Mouse (Mus musculus): ENCODE results near the gene Atcay. TPM values are rescaled to one million over a fixed set of nuclear protein-coding genes. Genes with fewer than 3 reads are reported as not detected.

Atcay gene
- total RNA-seq, 2 experiments from 2014 or later = 0.24 to 0.30 TPM

DNA sequence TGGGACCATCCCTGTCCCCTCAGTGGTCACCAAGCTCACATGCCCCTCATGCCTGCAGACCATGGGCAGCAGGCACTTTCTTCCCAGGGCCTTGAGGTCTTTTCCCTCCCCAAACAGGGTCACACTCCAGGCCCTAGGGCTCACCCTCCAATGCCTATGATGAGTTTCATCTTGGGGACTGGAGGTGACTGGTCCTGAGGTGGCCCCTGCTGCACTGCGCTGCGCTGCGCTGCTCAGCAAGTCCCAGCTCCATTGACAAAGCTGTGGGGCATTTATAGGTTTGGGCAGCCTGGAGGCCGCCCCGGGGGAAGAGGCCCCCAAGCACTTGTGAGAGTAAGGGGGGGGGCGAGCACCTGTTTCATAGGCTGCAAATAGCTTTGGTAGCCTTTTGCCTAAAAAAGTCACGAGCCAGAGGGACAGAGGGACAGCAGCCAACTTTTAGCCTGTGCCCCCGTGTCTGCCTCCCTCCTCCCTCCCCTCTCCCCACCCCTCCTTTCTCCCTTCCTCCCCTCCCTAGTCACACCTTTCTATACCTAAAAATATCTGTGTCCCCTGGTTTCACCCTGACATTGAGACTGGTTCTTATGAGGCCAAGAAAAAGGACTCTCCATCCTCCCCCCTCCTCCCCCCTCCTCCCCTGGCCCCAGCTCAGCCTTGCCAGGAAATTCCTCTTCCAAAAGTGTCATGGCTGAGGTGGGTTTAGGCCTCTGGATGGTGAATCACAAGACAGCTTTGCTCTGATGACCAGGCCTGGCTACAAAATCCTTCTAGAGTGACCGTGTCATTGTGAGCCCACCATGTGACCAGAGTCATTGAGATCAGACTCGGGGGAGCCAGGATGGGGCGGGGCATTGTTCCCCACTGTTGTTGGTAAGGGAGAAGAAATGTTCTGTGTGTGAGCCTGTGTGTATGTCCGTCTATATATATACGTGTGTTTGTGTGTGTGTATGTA lies 28.6 kb downstream of the Atcay start, which contains the start of gene Nmrk2:
Gene Nmrk2, minus strand, starts transcription at position 245 of the 952 bp plus-strand sequence.
- intact Hi-C loops (cut with DNase I) = no loop called here
- DNase-seq = peak; percentile 77 to 82

DNA sequence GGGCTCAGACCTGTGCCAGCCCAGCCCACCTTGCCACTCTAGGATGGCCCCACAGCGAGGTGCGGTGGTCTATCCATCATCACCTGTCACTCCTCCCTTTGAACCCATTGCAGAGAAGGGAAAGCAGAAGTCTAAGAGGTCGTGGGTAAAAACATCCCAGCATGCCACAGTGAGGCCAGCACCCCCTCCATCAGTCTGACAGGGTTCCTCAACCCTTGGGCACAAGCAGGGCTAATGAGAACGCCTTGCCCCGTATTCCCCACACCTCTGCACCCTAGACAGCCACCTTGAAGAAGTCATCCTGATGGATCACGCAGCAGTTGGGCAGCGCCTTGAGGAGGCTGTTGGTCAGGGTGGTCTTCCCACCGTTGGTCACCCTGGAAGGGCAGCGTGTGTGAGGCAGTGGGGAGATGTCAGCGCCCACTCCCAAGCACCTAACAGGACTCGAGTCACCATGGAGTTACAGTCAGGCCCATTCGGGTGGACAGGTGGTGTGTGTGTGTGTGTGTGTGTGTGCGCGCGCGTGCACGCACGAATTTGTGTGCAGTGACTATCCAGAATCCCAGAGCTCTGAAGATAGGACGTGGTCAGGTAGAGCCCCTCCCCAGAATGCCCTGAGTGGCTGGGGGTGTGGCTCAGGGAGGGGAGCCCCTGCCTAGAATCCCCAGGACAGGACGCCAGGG lies 29.9 kb downstream of the Atcay start:
- DNase-seq = peak; percentile 41 to 48
- intact Hi-C loops (cut with DNase I) = no loop called here

DNA sequence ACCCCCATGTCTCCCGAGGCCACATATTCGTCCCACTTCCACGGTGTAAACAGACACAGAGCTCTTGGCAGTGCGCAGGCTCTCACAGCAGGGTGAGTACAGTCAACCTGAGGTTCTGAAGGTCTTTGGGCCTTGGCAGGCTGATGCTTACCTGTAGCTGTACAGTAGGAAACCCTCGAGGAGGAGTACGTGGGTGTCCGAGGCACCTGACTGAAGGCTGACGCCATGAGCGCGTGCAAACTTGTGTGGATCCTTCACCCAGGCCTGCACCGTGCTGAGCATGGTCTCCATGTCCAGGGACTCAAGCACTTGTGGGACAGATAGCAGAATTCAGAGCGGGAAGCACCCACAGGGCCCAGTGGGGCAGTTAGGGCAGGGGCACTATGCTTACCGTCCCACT lies 30.5 kb downstream of the Atcay start:
- intact Hi-C loops (cut with DNase I) = no loop called here
- DNase-seq = peak in 1 of 2 experiments; percentile 46

GRCm38 (mm10) chr10:81198990-81199389 lies 31.6 kb downstream of the Atcay start:
- DNase-seq = peak in 1 of 2 experiments; percentile 40
- intact Hi-C loops (cut with DNase I) = loop anchor here (1.0 to 5.0 kb wide), 2 partner anchors 19 to 248 kb away; no protein-coding TSS in a partner anchor

DNA sequence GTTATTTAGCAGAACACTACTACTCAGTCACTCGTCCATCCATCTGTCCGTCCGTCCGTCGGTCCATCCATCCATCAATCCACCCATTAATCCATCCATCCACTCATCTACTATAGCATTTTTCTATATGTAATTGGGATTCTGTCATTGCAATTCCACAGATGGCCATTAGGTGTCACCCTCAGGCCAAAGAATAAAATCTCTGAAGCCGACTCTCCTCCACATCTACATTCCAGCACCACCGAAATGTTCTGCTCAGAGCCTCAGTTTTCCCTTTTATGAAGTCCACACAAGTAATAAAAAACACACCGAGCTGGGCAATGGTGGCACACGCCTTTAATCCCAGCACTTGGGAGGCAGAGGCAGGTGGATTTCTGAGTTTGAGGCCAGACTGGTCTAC lies 32.4 kb downstream of the Atcay start:
- peak; percentile 79 to 82 for DNase-seq
- intact Hi-C loops (cut with DNase I) = loop anchor here (1.0 to 5.0 kb wide), 2 partner anchors 20 to 249 kb away; no protein-coding TSS in a partner anchor

DNA sequence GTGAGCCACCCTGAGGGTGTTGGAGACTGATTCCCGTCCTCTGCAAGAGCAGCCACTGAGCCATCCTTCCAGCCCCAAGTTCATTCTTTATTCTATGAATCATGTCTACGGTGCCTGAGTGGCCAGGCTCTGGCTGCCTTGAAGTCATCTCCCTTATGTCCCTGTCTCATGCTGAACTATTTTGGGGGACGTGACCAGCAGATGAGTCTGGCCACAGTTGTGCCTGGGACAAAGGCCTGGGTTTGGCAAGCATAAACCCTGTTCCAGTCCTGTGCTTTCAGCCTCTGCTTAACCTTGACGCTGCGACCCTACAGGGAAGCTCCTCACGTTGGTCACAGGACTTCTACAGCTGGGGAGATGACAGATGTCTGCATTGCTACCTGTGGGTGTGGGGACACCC lies 33.3 kb downstream of the Atcay start:
- intact Hi-C loops (cut with DNase I) = loop anchor here (5.0 kb wide), 1 partner anchor 250 kb away; no protein-coding TSS in a partner anchor
- DNase-seq = peak; percentile 58 to 71

DNA sequence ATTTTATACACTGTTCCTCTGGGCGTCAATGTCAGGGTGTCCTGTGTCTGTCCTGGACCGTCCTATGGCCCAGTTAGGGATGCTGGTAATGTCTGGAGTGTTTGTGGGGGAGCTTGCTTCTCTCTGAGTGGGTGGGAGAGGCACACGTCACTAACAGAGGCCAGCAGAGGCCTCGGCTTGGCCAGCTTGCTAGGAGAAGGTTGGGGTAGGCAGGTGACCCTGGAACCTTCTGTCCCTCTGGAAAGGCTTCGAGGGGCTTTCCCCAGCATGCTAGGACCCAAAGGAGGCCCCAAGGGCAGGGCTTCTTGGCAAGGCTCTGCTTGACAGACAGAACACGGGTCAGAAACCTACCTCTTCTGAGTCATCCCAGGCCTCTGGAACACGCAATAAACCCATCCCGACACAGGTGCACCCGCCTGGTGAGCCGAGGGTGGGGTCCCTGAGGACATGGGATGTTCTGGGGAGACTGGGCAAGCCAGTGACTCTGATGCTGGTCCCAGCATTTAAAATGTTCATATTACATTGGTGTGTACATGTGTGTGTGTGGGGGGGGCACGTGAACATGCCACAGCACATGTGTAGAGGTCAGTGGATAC lies 34.1 kb downstream of the Atcay start:
- peak; percentile 68 to 71 for DNase-seq
- intact Hi-C loops (cut with DNase I) = loop anchor here (5.0 kb wide), 1 partner anchor 251 kb away; no protein-coding TSS in a partner anchor

- DNase-seq = peak; percentile 32 to 55
- intact Hi-C loops (cut with DNase I) = loop anchor here (5.0 kb wide), 1 partner anchor 252 kb away; no protein-coding TSS in a partner anchor
Observed at GRCm38 (mm10) chr10:81195300-81195699, 35.3 kb downstream of the Atcay start.

- intact Hi-C loops (cut with DNase I) = no loop called here
- peak; percentile 82 to 83 for DNase-seq
Observed at GRCm38 (mm10) chr10:81193991-81194774, 36.5 kb downstream of the Atcay start.

- peak; percentile 66 to 76 for DNase-seq
- intact Hi-C loops (cut with DNase I) = no loop called here
Observed at GRCm38 (mm10) chr10:81192968-81193501, 37.6 kb downstream of the Atcay start.

DNA sequence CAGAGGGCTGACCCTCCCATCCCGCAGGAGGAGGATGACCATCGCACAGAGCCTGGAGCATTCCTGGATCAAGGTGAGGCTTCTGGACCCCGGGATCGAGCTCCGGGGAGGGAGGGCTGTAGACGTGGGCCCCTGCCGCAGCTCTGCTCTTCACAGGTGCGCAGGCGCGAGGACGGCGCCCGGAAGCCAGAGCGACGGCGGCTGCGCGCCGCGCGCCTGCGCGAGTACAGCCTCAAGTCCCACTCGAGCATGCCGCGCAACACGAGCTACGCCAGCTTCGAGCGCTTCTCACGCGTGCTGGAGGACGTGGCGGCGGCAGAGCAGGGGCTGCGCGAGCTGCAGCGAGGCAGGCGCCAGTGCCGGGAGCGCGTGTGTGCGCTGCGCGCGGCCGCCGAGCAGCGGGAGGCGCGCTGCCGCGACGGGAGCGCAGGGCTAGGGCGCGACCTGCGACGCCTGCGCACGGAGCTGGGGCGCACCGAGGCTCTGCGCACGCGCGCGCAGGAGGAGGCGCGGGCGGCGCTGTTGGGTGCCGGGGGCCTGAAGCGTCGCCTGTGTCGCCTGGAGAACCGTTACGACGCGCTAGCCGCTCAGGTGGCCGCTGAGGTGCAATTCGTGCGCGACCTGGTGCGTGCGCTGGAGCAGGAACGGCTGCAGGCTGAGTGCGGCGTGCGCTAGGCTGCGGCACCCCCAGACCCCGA lies 38.2 kb downstream of the Atcay start:
- DNase-seq = peak; percentile 87 to 90
- intact Hi-C loops (cut with DNase I) = no loop called here

GRCm38 (mm10) chr10:81191342-81191982 lies 39.2 kb downstream of the Atcay start:
- peak; percentile 33 to 47 for DNase-seq
- intact Hi-C loops (cut with DNase I) = no loop called here

DNA sequence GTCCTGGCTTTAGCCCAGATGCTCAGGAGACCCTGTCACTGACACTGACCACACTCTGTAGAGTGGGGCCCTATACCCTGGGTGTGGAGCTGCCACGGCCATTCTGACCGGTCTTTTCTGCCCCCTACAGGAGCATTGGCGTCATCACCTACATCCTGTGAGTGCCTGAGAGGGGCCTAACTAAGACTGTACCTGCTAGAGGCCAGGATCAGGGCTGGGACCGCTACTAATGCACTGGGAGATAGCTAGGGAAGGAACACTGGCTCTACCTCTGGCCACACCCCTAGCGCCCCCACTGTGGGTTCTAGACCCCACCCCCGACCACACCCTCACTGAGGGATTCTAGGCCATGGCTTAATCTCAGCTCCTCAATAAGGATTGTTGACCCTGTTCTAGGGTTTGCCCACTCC lies 39.7 kb downstream of the Atcay start:
- intact Hi-C loops (cut with DNase I) = no loop called here
- DNase-seq = no peak

DNA sequence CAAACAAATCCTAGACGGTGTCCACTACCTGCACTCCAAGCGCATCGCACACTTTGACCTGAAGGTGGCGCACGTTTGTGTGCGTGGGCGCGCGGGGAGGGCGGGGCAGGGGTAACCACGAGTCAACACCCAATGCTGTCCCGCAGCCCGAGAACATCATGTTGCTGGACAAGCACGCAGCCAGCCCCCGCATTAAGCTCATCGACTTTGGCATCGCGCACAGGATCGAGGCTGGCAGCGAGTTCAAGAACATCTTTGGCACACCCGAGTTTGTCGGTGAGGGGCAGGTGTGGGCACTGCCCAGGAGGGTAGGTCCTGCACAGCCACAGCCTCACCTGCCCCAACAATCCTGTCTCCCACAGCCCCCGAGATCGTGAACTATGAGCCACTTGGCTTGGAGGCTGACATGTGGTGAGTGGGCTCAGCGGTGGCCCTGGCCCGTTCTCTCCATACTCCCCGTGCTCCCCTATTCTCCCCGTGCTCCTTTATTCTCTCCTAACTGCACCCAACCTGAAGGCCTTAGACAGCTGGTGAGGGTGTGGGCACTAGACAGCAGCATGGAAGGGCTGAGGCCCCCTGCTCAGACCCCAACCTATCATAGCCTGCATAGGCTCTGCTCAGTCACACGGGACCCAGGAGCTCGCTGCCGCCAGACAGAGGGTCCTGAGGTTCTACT lies 40.3 kb downstream of the Atcay start:
- DNase-seq = peak in 1 of 2 experiments; percentile 61
- intact Hi-C loops (cut with DNase I) = no loop called here

- intact Hi-C loops (cut with DNase I) = no loop called here
- no peak for DNase-seq
Observed at GRCm38 (mm10) chr10:81189821-81190220, 40.8 kb downstream of the Atcay start.

GRCm38 (mm10) chr10:81187161-81187560 lies 43.5 kb downstream of the Atcay start:
- no peak for DNase-seq
- intact Hi-C loops (cut with DNase I) = no loop called here

DNA sequence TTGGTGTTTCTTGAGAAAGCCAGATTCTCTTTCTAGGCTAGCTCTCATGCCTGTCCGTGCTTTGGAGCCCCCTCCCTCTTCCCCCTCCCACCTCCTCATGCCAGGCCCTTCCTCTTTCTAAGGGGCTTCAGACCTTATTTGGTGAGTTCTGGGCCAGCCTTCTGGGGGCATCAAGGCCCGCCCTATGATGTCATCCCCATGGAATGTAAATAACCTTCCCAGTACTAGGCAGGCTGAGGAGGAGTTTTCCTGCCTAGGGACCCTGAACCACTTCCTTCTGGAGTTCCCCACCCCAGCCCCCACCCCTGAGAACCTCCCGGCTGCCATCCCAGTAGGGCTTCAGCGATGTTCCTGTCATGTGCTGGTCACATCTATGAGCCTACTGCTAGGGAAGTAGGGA lies 45.9 kb downstream of the Atcay start:
- no peak for DNase-seq
- intact Hi-C loops (cut with DNase I) = no loop called here

DNA sequence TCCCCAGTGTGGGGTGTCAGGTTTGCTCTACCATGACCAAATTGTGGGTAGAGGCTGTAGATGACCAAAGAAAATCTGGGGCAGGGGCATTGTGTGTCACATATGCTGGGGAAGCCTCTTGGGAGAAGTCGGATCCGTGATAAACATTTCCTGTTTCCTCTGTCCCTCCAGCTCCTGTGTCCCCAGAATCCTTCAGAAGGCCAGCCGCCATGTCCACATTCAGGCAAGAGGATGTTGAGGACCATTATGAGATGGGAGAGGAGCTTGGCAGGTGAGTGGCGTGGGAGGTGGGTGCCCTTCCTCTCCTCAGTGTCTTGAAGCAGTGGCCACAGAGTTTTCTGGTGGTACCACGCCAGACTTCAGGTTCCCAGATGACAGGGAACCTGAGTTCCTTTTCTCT lies 46.8 kb downstream of the Atcay start, which contains the start of gene 4930442H23Rik:
Gene 4930442H23Rik, minus strand, starts transcription at position 45 of the 400 bp plus-strand sequence.
- no peak for DNase-seq
- intact Hi-C loops (cut with DNase I) = no loop called here

All from heart, postnatal 10 days (tissue).